Mouse (Mus musculus): ENCODE data around the gene Sox21. TPM values are rescaled to one million over a fixed set of nuclear protein-coding genes. Genes with fewer than 3 reads are reported as not detected.

Gene Sox21
- polyA plus RNA-seq, 2 experiments = 0.65 to 0.98 TPM

- Histone ChIP-seq H3K4me2 (replicated peaks; ENCODE audit: low read depth, low read length, severe bottlenecking) (no peak overlapping the region), H3K4me3 (replicated peaks; ENCODE audit: low read length) (no peak overlapping the region), H3K9ac (ENCODE audit: low read depth, low read length, severe bottlenecking) (no peak overlapping the region), H3K27me3 (ENCODE audit: control insufficient read depth, insufficient read depth, low read length) (no peaks in the 10 kb centered on the region), H3K9me3 (ENCODE audit: control insufficient read depth, low read length) (no peaks in the 10 kb centered on the region), H3K4me1 (ENCODE audit: control insufficient read depth, insufficient read depth, low read length) (no peaks in the 10 kb centered on the region), H3K36me3 (ENCODE audit: control insufficient read depth, insufficient read depth, low read length) (no peaks in the 10 kb centered on the region), H3K27ac (replicated peaks; ENCODE audit: low read depth, low read length) (no peak overlapping the region)
- DNase-seq (ENCODE audit: low spot score) (no peak), ATAC-seq (ENCODE audit: low FRiP score, low read depth) (no peak)
- TF ChIP-seq POLR2A (IDR thresholded peaks at IDR 0.05; ENCODE audit: borderline replicate concordance, extremely low read depth, insufficient read depth, insufficient read length) = no peak
- 86% methylated on average over 6 of the region's 6 CpGs for WGBS
These were observed 36.0 kb upstream of the Sox21 start for GRCm38 (mm10) chr14:118272594-118273555.

- 82% methylated on average over 4 of the region's 4 CpGs for WGBS
- H3K4me1 ChIP-seq (ENCODE audit: control insufficient read depth, insufficient read depth, low read length) = no peaks in the 10 kb centered on the region
- ATAC-seq (ENCODE audit: low FRiP score, low read depth) = no peak
These were observed 32.0 kb upstream of the Sox21 start for GRCm38 (mm10) chr14:118268849-118269248.

GRCm38 (mm10) chr14:118266660-118267059, 29.8 kb upstream of the Sox21 start, which contains the start of gene Gm9376:
Gene Gm9376 (plus strand): TSS chr14:118266960.
- Histone ChIP-seq H3K9me3 (ENCODE audit: control insufficient read depth, low read length) (no peaks in the 10 kb centered on the region), H3K27ac (replicated peaks; ENCODE audit: low read depth, low read length) (no peak within 1 kb of the TSS), H3K27me3 (ENCODE audit: control insufficient read depth, insufficient read depth, low read length) (no peaks in the 10 kb centered on the region), H3K9ac (ENCODE audit: low read depth, low read length, severe bottlenecking) (no peak within 1 kb of the TSS), H3K36me3 (ENCODE audit: control insufficient read depth, insufficient read depth, low read length) (no peaks in the 10 kb centered on the region), H3K4me3 (replicated peaks; ENCODE audit: low read length) (no peak within 1 kb of the TSS), H3K4me1 (ENCODE audit: control insufficient read depth, insufficient read depth, low read length) (no peaks in the 10 kb centered on the region), H3K4me2 (replicated peaks; ENCODE audit: low read depth, low read length, severe bottlenecking) (no peak within 1 kb of the TSS)
- 89% methylated on average over 2 of the region's 2 CpGs for WGBS
- ATAC-seq (ENCODE audit: low FRiP score, low read depth) (no peak), DNase-seq (ENCODE audit: low spot score) (no peak)
- no peak for TF ChIP-seq POLR2A (IDR thresholded peaks at IDR 0.05; ENCODE audit: borderline replicate concordance, extremely low read depth, insufficient read depth, insufficient read length)

More at GRCm38 (mm10) chr14:118268849-118269248, 32.0 kb upstream of the Sox21 start:
- Histone ChIP-seq H3K9ac (ENCODE audit: low read depth, low read length, severe bottlenecking) (no peak overlapping the region), H3K27ac (replicated peaks; ENCODE audit: low read depth, low read length) (no peak overlapping the region), H3K36me3 (ENCODE audit: control insufficient read depth, insufficient read depth, low read length) (no peaks in the 10 kb centered on the region), H3K4me3 (replicated peaks; ENCODE audit: low read length) (no peak overlapping the region), H3K9me3 (ENCODE audit: control insufficient read depth, low read length) (no peaks in the 10 kb centered on the region), H3K4me2 (replicated peaks; ENCODE audit: low read depth, low read length, severe bottlenecking) (no peak overlapping the region), H3K27me3 (ENCODE audit: control insufficient read depth, insufficient read depth, low read length) (no peaks in the 10 kb centered on the region)
- DNase-seq (ENCODE audit: low spot score) = no peak
- TF ChIP-seq POLR2A (IDR thresholded peaks at IDR 0.05; ENCODE audit: borderline replicate concordance, extremely low read depth, insufficient read depth, insufficient read length) = no peak

- H3K9me3 ChIP-seq (ENCODE audit: control insufficient read depth, low read length) = no peaks in the 10 kb centered on the region
- no peak overlapping the region for H3K4me3 ChIP-seq (replicated peaks; ENCODE audit: low read length)
- H3K36me3 ChIP-seq (ENCODE audit: control insufficient read depth, insufficient read depth, low read length) = no peaks in the 10 kb centered on the region
- no peaks in the 10 kb centered on the region for H3K4me1 ChIP-seq (ENCODE audit: control insufficient read depth, insufficient read depth, low read length)
- H3K9ac ChIP-seq (ENCODE audit: low read depth, low read length, severe bottlenecking) = no peak overlapping the region
- H3K27me3 ChIP-seq (ENCODE audit: control insufficient read depth, insufficient read depth, low read length) = no peaks in the 10 kb centered on the region
- WGBS = 84% methylated on average over 6 of the region's 6 CpGs
- no peak overlapping the region for H3K4me2 ChIP-seq (replicated peaks; ENCODE audit: low read depth, low read length, severe bottlenecking)
- DNase-seq (ENCODE audit: low spot score) (no peak), ATAC-seq (ENCODE audit: low FRiP score, low read depth) (no peak)
- TF ChIP-seq POLR2A (IDR thresholded peaks at IDR 0.05; ENCODE audit: borderline replicate concordance, extremely low read depth, insufficient read depth, insufficient read length) = no peak
- no peak overlapping the region for H3K27ac ChIP-seq (replicated peaks; ENCODE audit: low read depth, low read length)
These were observed 16.6 kb upstream of the Sox21 start for GRCm38 (mm10) chr14:118253381-118253780.

- peaks cover 40% of the 10 kb centered on the region for H3K27me3 ChIP-seq (ENCODE audit: control insufficient read depth, insufficient read depth, low read length)
- no peak overlapping the region for H3K27ac ChIP-seq (replicated peaks; ENCODE audit: low read depth, low read length)
- TF ChIP-seq POLR2A (IDR thresholded peaks at IDR 0.05; ENCODE audit: borderline replicate concordance, extremely low read depth, insufficient read depth, insufficient read length) = no peak
- peaks cover 6% of the 10 kb centered on the region; the same call in 1 of the 2 replicates for H3K4me1 ChIP-seq (ENCODE audit: control insufficient read depth, insufficient read depth, low read length)
- no peak for DNase-seq (ENCODE audit: low spot score)
- H3K36me3 ChIP-seq (ENCODE audit: control insufficient read depth, insufficient read depth, low read length) = no peaks in the 10 kb centered on the region
- peaks cover 16% of the 10 kb centered on the region; the same call in 1 of the 2 replicates for H3K9me3 ChIP-seq (ENCODE audit: control insufficient read depth, low read length)
- no peak overlapping the region for H3K4me2 ChIP-seq (replicated peaks; ENCODE audit: low read depth, low read length, severe bottlenecking)
- ATAC-seq (ENCODE audit: low FRiP score, low read depth) = no peak
- H3K9ac ChIP-seq (ENCODE audit: low read depth, low read length, severe bottlenecking) = no peak overlapping the region
- H3K4me3 ChIP-seq (replicated peaks; ENCODE audit: low read length) = no peak overlapping the region
- 67% methylated on average over 2 of the region's 2 CpGs for WGBS
These were observed 4.6 kb upstream of the Sox21 start for GRCm38 (mm10) chr14:118241416-118241815.

Data from limb, embryonic 14.5 days (tissue).